Mouse (Mus musculus) T-helper 17 cell (primary cell): ENCODE measurements at regions not wholly inside any gene's neighbourhood (a gene's known extent, or its start where the extent isn't known, plus 50 kb on each side); places are given as distances from the start of the nearest gene placed in this dataset.
"Not testable (repeated sequence)": the region's sequence is repeated elsewhere in the genome, so short reads cannot be mapped to it uniquely, and the experiment has no call there.

Experiments used
- in situ Hi-C, 2 experiments: fragments of 300-600 bp; cut with MboI, MseI; formaldehyde crosslinking; loops; 1 replicate in 1 of 2; 2 replicates in 1 of 2; pipeline ENCODE4 v1.15.1; 2025; ENCODE audit warnings: high pct_unique_total_duplicates in 2 of 2

GRCm38 (mm10) chr10:38458975-38459374, 362.6 kb downstream of the Rfpl4b start:
- in situ Hi-C loops: no loop called here

DNA sequence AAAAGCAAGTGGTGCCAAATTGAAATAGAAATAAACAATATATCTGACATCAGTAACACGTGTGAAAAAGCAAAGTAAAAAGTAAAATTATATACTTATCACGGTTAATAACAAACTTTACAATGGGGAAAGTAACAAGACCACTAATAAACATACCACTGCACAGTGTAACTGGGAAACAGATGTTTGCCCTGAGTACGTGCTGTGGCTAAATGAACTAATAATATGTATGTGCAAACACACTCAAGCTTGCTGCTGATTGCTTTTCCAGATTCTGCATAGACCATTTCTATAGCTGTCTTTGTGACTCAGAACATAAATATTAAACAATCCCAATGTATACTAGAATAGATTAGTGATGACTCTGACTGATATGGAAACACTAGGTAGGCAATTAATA, 363.2 kb downstream of the Rfpl4b start:
- in situ Hi-C loops: no loop called here

GRCm38 (mm10) chr10:38456786-38457185, 364.8 kb downstream of the Rfpl4b start:
- in situ Hi-C loops: no loop called here

- in situ Hi-C loops: no loop called here
Observed at GRCm38 (mm10) chr10:38449263-38449662, 372.3 kb downstream of the Rfpl4b start.

- in situ Hi-C loops: no loop called here
Observed at GRCm38 (mm10) chr10:38447706-38448105, 373.9 kb downstream of the Rfpl4b start.

DNA sequence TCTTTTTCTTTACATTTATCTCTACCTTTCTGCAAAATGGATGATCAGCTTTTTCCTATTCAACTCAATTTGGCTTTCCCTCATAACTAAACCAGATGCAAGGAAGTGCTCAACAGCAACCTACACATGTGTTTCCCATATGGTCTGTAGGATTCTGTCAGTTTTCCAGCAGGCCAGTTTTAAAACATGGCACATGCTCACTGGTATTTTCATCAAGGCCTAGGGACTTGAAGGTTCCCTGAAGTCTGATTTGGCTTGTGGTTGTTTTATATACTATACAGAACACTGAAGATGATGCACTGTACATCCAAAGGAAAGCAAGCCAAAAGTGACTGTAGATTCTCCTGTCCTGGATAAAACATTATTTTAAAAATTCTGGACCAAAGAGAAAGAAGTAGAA, 374.3 kb downstream of the Rfpl4b start:
- in situ Hi-C loops: no loop called here

DNA sequence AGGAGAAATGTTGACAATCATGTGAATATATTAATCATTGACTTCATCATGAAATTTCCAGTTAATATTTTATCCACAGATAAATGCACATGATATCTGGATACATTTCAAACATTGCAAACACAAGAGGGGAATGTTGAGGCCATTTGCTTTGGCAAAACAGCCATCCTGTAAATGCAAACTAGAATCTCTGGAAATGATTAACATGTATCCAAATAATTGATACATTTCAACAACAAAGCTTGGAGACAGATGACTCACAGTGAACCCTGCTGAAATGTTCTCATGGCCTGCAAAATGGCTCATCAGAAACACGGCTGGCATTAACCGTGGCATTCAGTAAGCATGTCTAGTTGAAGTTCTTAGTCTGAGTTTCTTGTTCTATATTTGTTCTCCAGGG, 382.3 kb downstream of the Rfpl4b start:
- in situ Hi-C loops: loop anchor here in 1 of 2 experiments (10.0 kb wide), 1 partner anchor 214 kb away; no protein-coding TSS in a partner anchor

DNA sequence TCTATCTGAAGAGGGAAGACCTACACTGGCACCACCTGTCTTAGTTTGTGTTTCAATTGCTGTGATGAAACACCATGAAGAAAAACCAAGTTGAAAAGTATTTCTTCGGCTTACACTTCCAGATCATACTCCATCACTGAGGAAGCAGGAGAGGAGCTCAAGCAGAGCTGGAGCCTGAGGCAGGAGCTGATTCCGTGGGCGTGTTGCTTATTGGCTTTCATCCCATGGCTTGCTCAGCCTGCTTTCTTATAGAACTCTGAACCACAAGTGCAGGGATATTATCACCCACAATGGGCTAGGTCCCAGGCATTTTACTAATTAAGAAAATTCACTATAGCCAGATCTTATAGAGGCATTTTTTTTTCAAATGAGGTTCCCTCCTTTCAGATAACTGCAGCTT, 384.7 kb downstream of the Rfpl4b start:
- in situ Hi-C loops: loop anchor here in 1 of 2 experiments (10.0 kb wide), 1 partner anchor 212 kb away; no protein-coding TSS in a partner anchor

GRCm38 (mm10) chr10:38421541-38421940, 400.0 kb downstream of the Rfpl4b start:
- in situ Hi-C loops: no loop called here

DNA sequence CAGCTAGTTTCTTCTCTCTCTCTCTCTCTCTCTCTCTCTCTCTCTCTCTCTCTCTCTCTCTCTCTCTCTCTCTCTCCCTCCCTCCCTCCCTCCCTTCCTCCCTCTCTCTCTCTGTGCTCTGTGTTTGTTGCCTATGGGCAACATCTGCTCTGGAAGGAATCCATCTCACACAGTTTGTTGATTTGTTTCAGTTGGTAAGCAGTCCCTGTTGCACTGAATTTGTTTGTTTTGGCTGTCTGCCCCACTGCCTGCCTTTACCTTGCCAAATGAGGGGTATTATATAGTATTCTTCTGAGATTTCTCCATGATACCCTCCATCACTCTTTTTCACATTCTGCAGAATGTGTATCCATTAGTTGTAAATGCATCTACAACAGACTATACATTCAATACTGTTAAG, 401.8 kb downstream of the Rfpl4b start:
- in situ Hi-C loops: loop anchor here in 1 of 2 experiments (10.0 kb wide), 1 partner anchor 545 kb away; no protein-coding TSS in a partner anchor

DNA sequence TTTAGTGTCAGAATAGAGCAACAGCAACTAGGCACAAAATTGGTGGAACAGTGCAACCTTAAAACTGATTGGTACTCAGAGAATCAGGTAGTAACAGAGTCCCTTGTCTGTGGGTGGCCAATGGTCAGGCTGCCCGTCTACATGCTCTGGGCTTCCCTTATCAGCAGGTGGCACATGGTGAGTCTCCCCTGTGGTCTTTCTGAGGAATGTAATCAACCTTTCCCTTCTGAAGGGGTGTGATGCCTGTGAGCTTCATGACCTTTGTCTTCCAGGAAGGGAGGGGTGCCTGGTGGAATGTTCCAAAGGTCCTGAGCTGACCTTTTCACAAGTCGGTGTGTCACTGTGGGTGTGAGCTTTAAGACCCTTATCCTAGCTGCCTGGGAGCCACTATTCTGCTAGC, 438.4 kb downstream of the Rfpl4b start:
- in situ Hi-C loops: no loop called here

DNA sequence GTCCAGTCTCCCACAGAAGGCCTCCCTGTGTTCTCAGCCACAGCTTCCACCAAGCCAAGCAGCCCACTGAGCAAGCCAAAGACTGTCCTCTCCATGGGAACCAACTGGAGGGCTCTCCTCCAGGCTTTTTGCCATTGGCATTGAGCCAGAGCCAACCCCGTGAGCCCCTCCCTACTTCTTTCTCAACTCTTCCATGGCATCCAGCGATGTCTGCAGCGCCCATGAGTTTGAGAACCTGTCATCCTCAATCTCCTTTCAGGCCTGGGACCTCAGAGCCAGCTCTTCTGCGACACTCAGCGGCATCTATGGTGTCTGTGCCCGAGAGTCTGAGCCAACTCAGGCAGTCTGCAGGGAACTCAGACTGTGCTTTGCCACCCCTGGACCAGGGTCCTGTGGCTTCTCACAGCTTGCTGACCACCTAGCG, 439.7 kb downstream of the Rfpl4b start:
- in situ Hi-C loops: no loop called here

GRCm38 (mm10) chr10:38380388-38380787, 441.2 kb downstream of the Rfpl4b start:
- in situ Hi-C loops: no loop called here

DNA sequence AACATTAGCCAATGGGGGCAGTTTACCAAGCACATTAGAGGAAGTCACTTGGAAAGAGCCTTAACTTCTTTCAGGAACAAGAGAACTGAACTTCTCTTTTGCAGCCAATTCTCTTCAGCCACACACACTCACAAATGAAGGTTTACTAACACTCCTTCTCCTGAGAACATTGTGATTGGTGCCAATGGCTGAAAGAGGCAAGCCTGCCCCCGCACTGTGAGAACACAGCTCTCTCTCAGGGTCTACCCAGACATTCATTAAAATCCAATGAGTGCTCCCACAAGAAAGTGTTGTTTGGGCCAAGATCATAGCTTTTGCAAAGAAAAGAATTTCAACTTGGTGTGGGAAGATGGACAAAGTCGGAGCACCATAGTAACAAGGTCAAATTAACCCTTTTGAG, 454.8 kb downstream of the Rfpl4b start:
- in situ Hi-C loops: loop anchor here in 1 of 2 experiments (10.0 kb wide), 1 partner anchor 902 kb away; no protein-coding TSS in a partner anchor

- in situ Hi-C loops: loop anchor here in 1 of 2 experiments (10.0 kb wide), 1 partner anchor 900 kb away; no protein-coding TSS in a partner anchor
Observed at GRCm38 (mm10) chr10:38364876-38365275, 456.7 kb downstream of the Rfpl4b start.

DNA sequence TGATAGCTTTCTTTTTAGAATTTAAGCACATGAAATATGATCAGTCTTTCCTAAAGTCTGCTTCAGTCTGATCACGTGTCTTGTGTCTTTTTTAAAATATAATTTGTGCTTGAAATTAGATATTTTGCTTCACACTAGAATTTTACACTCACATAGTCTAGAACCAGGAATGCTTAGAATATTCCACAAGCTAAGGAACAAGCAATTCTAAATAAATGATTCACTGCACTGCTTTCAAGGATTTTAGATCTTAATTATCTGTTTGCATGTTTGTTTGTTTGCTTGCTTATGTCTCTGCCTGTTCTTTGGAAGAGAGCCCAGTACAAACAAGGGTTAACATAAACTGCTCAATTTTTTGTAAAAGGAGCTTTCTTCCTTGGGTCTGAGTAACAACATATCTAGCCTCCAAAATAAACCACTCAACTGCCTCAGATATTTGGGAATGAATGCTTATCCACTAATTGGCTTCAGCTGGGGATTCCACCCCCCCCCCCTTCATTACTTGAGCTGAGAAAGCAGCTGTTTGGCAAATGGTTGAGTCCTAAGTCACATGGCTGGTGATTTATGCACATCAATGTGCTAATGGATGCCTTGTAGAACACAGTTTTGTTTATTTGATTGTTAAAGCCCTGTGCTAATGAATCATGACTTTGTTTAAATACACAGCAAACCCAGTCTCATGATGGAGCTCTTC, 463.9 kb downstream of the Rfpl4b start:
- in situ Hi-C loops: no loop called here

DNA sequence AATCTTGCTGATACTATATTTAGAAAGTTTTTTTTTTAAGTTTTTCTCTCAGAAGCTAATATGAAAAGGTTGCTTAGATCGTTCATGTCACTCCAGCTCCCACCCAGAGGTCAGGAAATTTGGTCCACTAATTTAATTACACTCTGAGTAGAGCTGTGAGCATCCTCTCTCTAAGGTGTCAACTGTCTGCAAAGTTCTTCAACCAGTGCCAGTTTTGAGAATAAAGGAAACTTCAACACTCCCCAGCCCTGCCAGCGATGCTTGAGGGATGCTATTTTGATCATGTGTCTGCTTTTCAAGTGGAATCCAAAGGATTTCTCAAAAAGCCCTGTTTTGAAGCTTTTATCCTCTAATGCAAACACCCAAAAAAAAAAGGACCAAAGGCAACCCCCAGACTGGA, 467.6 kb downstream of the Rfpl4b start:
- in situ Hi-C loops: no loop called here

DNA sequence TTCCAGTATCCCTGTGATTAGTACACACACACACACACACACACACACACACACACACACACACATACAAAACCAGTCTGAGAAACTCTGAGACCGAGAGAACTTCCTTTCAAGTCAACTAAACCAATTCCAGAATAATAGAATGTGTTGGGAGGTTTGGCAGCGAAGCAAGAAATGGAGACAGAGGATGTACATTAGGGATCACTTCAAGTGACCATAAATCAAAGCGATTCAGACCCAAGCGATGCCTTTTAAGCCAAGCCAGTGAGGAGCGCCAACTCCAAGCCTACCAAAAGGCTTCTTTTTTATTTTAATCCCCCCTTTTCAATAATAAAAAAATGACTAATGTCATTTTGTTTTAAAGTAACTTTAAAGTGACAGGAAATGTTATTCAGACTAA, 468.1 kb downstream of the Rfpl4b start:
- in situ Hi-C loops: no loop called here

DNA sequence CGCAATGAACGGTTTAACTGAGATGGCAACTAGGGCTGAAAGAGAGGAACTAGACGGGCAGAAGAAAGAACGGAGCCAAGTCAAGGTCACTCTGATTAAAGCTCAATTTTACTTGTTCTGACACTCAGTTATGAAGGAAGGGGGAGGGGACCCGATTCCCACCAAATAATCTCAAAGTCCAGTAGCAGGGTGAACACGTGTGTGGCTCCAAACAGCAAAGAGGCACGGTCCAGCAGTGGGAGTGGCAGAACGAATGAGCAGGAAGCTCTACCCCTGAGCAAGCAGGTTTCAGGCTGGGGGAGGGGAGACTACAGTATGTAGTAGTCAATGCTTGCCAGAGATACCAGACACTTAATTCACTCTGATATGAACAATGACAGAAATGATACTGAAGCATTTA, 474.6 kb downstream of the Rfpl4b start:
- in situ Hi-C loops: not testable (repeated sequence)

DNA sequence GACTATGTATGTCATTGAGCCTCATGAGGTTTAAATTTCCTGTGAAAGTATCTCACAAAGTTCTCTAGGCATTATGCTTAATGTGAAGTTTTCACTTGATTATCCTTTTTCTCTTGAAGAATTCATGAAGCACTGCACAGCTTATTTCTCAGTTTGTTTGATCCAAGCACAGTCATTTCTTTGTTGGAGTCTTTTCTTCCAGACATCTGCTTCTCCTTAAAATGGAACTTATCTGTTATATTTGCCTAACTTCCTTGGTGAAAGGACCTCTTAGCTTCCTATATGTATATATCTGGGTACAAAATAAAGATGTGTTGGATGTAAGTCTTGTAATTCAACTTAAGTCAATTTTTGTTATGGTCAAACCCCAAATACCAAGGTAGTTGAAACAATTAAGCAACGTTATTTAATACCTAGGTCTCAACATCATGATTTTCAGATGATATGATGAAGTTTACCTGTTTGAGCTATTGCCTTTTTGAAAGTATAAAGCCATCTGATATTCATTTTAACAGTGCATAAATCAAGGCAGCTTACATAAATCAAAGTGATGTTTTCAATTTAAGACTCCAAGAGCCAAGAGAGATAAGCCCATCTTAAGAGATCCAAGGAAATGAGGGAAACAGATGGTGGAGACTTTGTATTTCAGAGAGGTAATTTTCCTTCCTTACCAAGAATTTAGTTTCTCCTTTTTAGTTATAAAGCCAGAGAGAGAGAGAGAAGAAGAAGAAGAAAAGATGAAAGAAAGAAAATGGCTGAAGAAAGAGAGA, 481.0 kb downstream of the Rfpl4b start:
- in situ Hi-C loops: no loop called here

DNA sequence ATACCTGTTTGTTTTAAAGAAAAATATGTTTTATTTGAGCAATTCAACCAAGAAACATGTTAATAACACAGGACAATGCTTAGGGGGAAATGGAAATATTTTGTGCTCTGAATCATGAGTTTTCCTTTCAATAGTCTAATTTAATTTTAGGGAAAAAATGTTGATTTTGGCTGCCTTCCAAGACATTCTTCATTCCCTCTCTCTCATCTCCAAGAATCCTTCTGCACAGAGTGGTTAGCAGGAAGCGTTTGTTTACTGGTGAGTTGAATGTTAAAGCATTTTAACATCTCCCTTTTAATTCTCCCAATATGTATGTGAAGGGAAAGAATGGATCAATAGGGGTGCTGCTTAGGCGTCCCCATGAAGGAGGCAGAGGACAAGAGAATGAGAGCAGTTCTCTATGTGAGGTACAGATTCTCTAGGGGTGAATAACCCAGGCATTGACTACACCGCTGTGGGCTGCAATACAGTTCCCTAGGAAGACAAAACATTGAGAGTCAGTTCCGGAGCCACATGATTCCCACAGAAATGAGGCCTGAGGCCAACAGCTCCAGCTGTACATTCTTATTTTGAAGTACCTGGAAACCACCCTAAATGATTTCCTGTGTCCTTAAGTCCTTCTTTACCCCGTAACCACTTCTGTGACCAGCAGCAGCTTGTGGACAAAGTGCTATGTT, 512.7 kb downstream of the Rfpl4b start:
- in situ Hi-C loops: no loop called here

- in situ Hi-C loops: no loop called here
Observed at GRCm38 (mm10) chr10:38295724-38296123, 525.9 kb downstream of the Rfpl4b start.
